Mouse (Mus musculus) neural tube, embryonic 11.5 days (tissue): Measurements from ENCODE around the gene Calhm1. TPM values are rescaled to one million over a fixed set of nuclear protein-coding genes. Genes with fewer than 3 reads are reported as not detected.

Source experiments
- ATAC-seq: fragments of 200-750 bp; cut with Nextera tagmentation; 2 replicates; pipeline ENCODE4 v1.8.0; 2017; ENCODE audit warnings: moderate number of reproducible peaks, mild to moderate bottlenecking, moderate TSS enrichment, moderate library complexity; ENCODE audit not compliant: insufficient read depth, low FRiP score, low TSS enrichment
- DNase-seq: peaks from one replicate; pipeline ENCODE4 v3.0.0-alpha.2; 2015; ENCODE audit warnings: low spot score
- H3K27ac ChIP-seq: fragments of 300-500 bp; sonication (generic); 2 replicates; pipeline ENCODE4 v1.5.1; 2014; ENCODE audit warnings: low read depth, mild to moderate bottlenecking, low read length
- H3K27me3 ChIP-seq: fragments of 300-500 bp; sonication (generic); 2 replicates; pipeline ENCODE4 v1.6.1; 2014; ENCODE audit warnings: mild to moderate bottlenecking, low read length, mixed read lengths; ENCODE audit not compliant: control insufficient read depth, insufficient read depth
- H3K36me3 ChIP-seq: fragments of 300-500 bp; sonication (generic); 2 replicates; pipeline ENCODE4 v1.6.1; 2014; ENCODE audit warnings: mild to moderate bottlenecking, low read length, moderate library complexity, mixed read lengths; ENCODE audit not compliant: control insufficient read depth, insufficient read depth
- H3K4me1 ChIP-seq: fragments of 300-500 bp; sonication (generic); 2 replicates; pipeline ENCODE4 v1.6.1; 2014; ENCODE audit warnings: low read length, mixed read lengths; ENCODE audit not compliant: control insufficient read depth, insufficient read depth
- H3K4me2 ChIP-seq: fragments of 300-500 bp; sonication (generic); 2 replicates; pipeline ENCODE4 v1.6.1; 2014; ENCODE audit warnings: low read depth, mild to moderate bottlenecking, moderate library complexity
- H3K4me3 ChIP-seq: fragments of 300-500 bp; sonication (generic); 2 replicates; pipeline ENCODE4 v1.5.1; 2014; ENCODE audit warnings: low read depth, low read length
- H3K9ac ChIP-seq: fragments of 300-500 bp; sonication (generic); 2 replicates; pipeline ENCODE4 v1.6.1; 2014; ENCODE audit warnings: mild to moderate bottlenecking, low read length
- H3K9me3 ChIP-seq: fragments of 300-500 bp; sonication (generic); 2 replicates; pipeline ENCODE4 v1.6.1; 2016; ENCODE audit warnings: low read length; ENCODE audit not compliant: control insufficient read depth
- WGBS: fragments of 180-500 bp; shearing (Covaris S2); extraction: QIAGEN DNeasy Blood & Tissue Kit; methylation state at CpG from one replicate; pipeline ENCODE4 v1.1.7; 2014; 5-methylcytosine and 5-hydroxymethylcytosine counted together
- polyA plus RNA-seq: library from polyadenylated mRNA; unstranded; fragments of >200 nt; fragmentation: Nextera tagmentation; extraction: Ambion mirVana; gene quantifications from 2 replicates; pipeline ENCODE4 v1.2.1, GENCODE M21; 2014

Calhm1 gene
- not detected in 2 replicates for polyA plus RNA-seq

GRCm38 (mm10) chr19:47144154-47144553, at the start of gene Calhm1:
Gene Calhm1, minus strand, starts transcription at chr19:47144254.
- WGBS, result 92% methylated on average over 6 of the region's 6 CpGs
- H3K27me3 ChIP-seq, result no peaks in the 10 kb centered on the region
- no peak for ATAC-seq
- no peaks in the 10 kb centered on the region for H3K4me1 ChIP-seq
- no peak within 1 kb of the TSS for H3K4me2 ChIP-seq
- no peak within 1 kb of the TSS for H3K9ac ChIP-seq
- H3K36me3 ChIP-seq, result no peaks in the 10 kb centered on the region
- no peaks in the 10 kb centered on the region for H3K9me3 ChIP-seq
- no peak for DNase-seq
- H3K4me3 ChIP-seq, result no peak within 1 kb of the TSS
- no peak within 1 kb of the TSS for H3K27ac ChIP-seq

DNA sequence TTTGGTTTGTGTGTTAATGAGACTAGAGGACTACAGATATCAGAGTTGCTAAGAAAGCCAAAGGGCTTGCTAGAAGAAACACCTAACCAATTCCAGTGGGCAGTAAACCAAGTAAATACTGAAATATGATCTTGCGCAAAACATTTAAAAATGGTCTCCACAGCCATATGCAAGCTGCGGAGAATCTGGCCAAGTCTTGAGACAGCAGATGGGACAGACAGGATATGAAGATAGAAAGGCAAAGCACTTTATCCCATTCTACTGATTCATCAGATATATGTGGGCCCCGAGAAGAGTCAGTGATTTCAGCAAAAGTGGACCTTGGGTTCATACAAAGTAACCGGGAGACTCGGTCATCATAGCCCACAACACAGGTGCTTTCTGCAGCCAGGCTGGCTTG, 48.1 kb upstream of the Calhm1 start:
- ATAC-seq (no peak), DNase-seq (no peak)
- H3K36me3 ChIP-seq, result no peaks in the 10 kb centered on the region
- no peaks in the 10 kb centered on the region for H3K27me3 ChIP-seq
- H3K9ac ChIP-seq, result no peak overlapping the region
- H3K4me1 ChIP-seq, result no peaks in the 10 kb centered on the region
- H3K4me3 ChIP-seq, result no peak overlapping the region
- no peaks in the 10 kb centered on the region for H3K9me3 ChIP-seq
- no peak overlapping the region for H3K4me2 ChIP-seq
- H3K27ac ChIP-seq, result no peak overlapping the region
- WGBS, result 97% methylated on average over 5 of the region's 5 CpGs

DNA sequence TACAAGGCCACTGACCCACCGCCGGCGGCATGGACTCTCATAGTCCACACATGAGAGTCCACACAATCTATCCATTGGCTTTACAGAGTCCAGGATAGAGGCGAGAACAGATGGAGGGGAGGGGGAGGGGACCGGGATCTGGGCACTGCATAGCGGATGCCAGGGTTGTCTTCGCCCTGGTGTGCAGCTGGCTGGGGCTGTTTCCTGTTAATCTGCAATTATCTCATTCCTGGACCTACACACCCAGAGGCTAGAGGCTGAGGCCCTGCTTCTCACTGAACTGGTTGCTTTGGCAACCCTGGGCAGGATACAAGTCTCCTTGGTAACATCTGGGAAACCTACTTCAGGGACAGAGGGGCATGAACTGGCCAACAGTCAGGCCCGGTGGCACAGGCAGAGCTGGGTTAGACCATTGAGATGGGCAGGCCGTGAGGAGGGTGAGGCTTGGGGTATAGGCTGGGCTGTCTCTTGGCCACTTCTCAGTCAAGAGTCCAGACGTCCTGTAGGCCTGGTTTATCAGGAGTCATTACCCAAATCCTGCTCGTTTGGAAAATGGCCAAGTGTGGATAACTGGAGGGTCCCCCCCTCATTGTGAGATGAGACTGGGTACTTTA, 44.6 kb upstream of the Calhm1 start:
- 81% methylated on average over 11 of the region's 11 CpGs for WGBS
- ATAC-seq, result no peak
- H3K27ac ChIP-seq, result no peak overlapping the region

DNA sequence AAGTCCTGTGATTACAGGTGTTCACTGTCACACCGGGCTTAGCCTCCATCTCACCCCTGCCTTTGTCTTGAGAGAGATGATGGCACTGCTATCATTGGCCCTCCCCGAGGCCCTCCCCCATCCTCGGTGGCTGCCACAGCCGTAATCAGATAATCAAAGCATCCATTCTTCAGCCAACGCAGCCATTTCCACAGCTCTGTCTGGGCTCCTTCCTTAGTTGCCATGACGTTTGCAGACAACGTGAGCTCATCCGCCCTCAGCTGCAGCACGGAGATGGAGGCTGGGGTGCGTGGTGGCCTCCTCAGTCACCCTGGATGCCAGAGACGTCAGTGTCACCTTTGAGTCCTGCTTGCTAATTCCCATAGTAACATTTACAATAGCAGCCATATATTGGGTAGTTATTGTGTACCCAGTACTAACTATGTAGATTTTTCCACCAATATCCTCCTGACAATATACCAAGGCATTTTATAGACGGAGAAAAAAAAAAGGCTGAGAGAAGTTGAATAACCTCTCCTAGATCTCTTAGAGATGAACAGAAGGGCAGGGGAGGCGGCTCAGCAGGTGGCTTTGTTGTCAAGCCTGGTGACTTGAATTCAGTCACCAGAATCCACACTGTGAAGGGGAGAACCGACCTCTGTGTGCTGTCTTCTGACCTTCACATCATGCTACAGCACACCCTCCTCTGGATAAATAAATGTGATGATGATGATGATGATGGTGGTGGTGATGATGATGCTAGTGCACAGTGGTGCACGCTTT, 42.6 kb upstream of the Calhm1 start:
- H3K27ac ChIP-seq, result no peak overlapping the region
- H3K4me1 ChIP-seq, result no peaks in the 10 kb centered on the region
- DNase-seq (no peak), ATAC-seq (no peak)
- H3K4me3 ChIP-seq, result no peak overlapping the region
- H3K36me3 ChIP-seq, result no peaks in the 10 kb centered on the region
- no peak overlapping the region for H3K9ac ChIP-seq
- 48% methylated on average over 15 of the region's 15 CpGs for whole genome bisulfite sequencing
- no peaks in the 10 kb centered on the region for H3K27me3 ChIP-seq
- no peaks in the 10 kb centered on the region for H3K9me3 ChIP-seq
- no peak overlapping the region for H3K4me2 ChIP-seq

More for the DNA sequence above, 44.6 kb upstream of the Calhm1 start:
- Histone ChIP-seq H3K4me3 (no peak overlapping the region), H3K9ac (no peak overlapping the region), H3K4me2 (no peak overlapping the region), H3K36me3 (no peaks in the 10 kb centered on the region), H3K4me1 (no peaks in the 10 kb centered on the region), H3K27me3 (no peaks in the 10 kb centered on the region), H3K9me3 (no peaks in the 10 kb centered on the region)
- no peak for DNase-seq

DNA sequence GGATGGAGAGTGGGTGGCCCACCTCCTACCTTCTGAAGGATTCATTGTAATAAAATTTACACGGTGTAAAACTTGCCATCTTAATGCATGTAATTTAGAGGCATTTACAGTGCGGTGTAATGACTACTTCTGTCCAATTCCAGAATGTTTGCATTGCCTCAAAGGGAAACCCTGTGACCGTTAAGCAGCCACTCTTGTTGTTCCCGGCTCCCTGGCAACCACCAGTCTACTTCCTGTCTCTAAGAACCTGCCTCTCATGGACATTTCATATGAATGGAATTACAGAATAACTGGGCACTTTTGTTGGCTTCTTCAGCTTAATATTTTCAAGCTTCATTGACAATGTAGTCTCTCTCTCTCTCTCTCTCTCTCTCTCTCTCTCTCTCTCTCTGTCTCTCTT, 40.7 kb upstream of the Calhm1 start:
- 69% methylated on average over 4 of the region's 4 CpGs for WGBS
- Histone ChIP-seq H3K9ac (no peak overlapping the region), H3K4me1 (0 out of 2 replicates have a peak, but pooled peaks cover 3% of the 10 kb centered on the region), H3K36me3 (no peaks in the 10 kb centered on the region), H3K27me3 (peaks cover 12% of the 10 kb centered on the region), H3K9me3 (no peaks in the 10 kb centered on the region), H3K4me3 (no peak overlapping the region), H3K4me2 (no peak overlapping the region), H3K27ac (no peak overlapping the region)
- DNase-seq, result no peak
- no peak for ATAC-seq

DNA sequence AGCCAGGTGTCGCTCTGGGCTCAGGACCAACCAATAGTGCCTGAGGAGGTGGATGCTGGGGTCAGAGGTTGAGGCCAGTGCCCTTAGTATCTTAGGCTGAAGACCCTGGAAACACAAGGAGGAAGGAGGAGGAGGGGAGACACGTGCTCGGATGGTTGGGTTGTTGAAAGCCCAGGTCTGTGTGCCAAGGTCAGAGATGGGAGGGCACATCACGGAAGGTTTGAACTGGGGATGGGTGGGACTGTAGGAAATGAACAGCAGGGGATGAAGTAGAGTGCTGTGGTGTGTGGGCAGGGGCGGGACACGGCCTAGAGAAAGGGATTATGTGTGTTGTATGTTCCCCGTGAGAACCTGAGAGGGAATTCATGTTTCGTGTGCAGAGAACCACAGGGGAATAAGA, 40.2 kb upstream of the Calhm1 start:
- Histone ChIP-seq H3K27ac (no peak overlapping the region), H3K9me3 (no peaks in the 10 kb centered on the region), H3K4me3 (no peak overlapping the region), H3K4me1 (peaks cover 8% of the 10 kb centered on the region; the same call in 1 of the 2 replicates), H3K4me2 (no peak overlapping the region), H3K27me3 (peaks cover 17% of the 10 kb centered on the region), H3K9ac (no peak overlapping the region), H3K36me3 (no peaks in the 10 kb centered on the region)
- WGBS, result 68% methylated on average over 8 of the region's 8 CpGs
- no peak for DNase-seq
- no peak for ATAC-seq

DNA sequence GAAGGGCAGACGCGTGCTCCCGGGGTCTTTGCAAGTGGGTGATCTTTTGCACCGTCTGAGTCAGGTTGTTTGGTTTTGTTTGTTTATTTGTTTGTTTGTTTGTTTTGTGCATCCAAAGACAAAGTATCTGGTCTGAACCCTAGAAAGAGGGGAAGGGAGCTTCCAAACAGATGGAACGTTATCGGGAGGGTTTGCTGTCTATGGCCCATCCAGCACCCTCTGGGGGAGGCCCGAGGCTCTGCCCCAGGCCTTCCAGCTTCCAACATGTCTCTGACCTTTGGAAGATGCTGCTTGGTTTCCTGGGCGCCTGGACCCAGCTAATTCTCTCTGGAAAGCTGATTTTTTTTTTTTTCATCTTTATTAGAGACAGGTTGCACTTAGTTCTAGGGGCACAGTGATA, 36.0 kb upstream of the Calhm1 start:
- no peak for DNase-seq
- Histone ChIP-seq H3K4me2 (peak overlapping the region; percentile 100), H3K4me3 (no peak overlapping the region), H3K4me1 (peaks cover 13% of the 10 kb centered on the region; the same call in 1 of the 2 replicates), H3K36me3 (no peaks in the 10 kb centered on the region), H3K9me3 (no peaks in the 10 kb centered on the region), H3K9ac (no peak overlapping the region), H3K27me3 (peaks cover 31% of the 10 kb centered on the region), H3K27ac (no peak overlapping the region)
- WGBS, result 17% methylated on average over 8 of the region's 8 CpGs
- ATAC-seq, result no peak

- Histone ChIP-seq H3K4me2 (peak overlapping the region; percentile 100), H3K36me3 (no peaks in the 10 kb centered on the region), H3K9me3 (no peaks in the 10 kb centered on the region), H3K27me3 (peaks cover 31% of the 10 kb centered on the region), H3K4me1 (peaks cover 13% of the 10 kb centered on the region; the same call in 1 of the 2 replicates), H3K4me3 (peak overlapping the region; percentile 69), H3K9ac (peak overlapping the region; percentile 61), H3K27ac (no peak overlapping the region)
- 0 out of 2 replicates have a peak, but pooled peaks have one; percentile 31 for ATAC-seq
- under 1% methylated on average over 42 of the region's 42 CpGs for WGBS
- DNase-seq, result peak; percentile 25
Measured at GRCm38 (mm10) chr19:47179272-47179809, 35.3 kb upstream of the Calhm1 start.
